Mouse (Mus musculus) ES-Bruce4 (cell line): ENCODE measurements around the gene Cwc27. TPM values are rescaled to one million over a fixed set of nuclear protein-coding genes. Genes with fewer than 3 reads are reported as not detected.

Experiments
- H3K27ac ChIP-seq: 2 replicates; pipeline ENCODE4 v1.5.1; 2012; ENCODE audit warnings: low read length, inconsistent platforms; ENCODE audit not compliant: insufficient read depth
- H3K27me3 ChIP-seq: 2 replicates; pipeline ENCODE4 v1.6.1; 2012; ENCODE audit warnings: mild to moderate bottlenecking, low read length, inconsistent platforms; ENCODE audit not compliant: control insufficient read depth, poor library complexity, insufficient read depth, severe bottlenecking
- H3K36me3 ChIP-seq: 2 replicates; pipeline ENCODE4 v1.6.1; 2012; ENCODE audit warnings: inconsistent platforms, mild to moderate bottlenecking, low read length, moderate library complexity; ENCODE audit not compliant: control insufficient read depth, poor library complexity, insufficient read depth, severe bottlenecking
- H3K4me1 ChIP-seq: one replicate; pipeline ENCODE4 v1.8.1; 2011; ENCODE audit warnings: low read length; ENCODE audit not compliant: control insufficient read depth, insufficient read depth
- H3K4me3 ChIP-seq: 2 replicates; pipeline ENCODE4 v1.5.1; 2011; ENCODE audit warnings: low read depth, mild to moderate bottlenecking, low read length
- H3K9ac ChIP-seq: 2 replicates; pipeline ENCODE4 v1.6.1; 2012; ENCODE audit warnings: low read depth, mild to moderate bottlenecking, inconsistent platforms; ENCODE audit not compliant: poor library complexity, severe bottlenecking
- H3K9me3 ChIP-seq: replicated peaks from 2 replicates; pipeline ENCODE4 v1.6.1; 2012; ENCODE audit warnings: mild to moderate bottlenecking, low read length, inconsistent platforms; ENCODE audit not compliant: control insufficient read depth, poor library complexity, insufficient read depth, severe bottlenecking
- CTCF ChIP-seq: IDR thresholded peaks from one replicate; pipeline ENCODE4 v1.8.1; 2011; ENCODE audit warnings: low read depth, low read length
- EP300 ChIP-seq: IDR thresholded peaks from 2 replicates; pipeline ENCODE4 v1.6.1; 2011; ENCODE audit warnings: low read depth, low read length; ENCODE audit not compliant: insufficient read depth
- POLR2A ChIP-seq: IDR thresholded peaks from one replicate; pipeline ENCODE4 v1.8.1; 2011; ENCODE audit warnings: low read length; ENCODE audit not compliant: insufficient read depth
- polyA plus RNA-seq: library from polyadenylated mRNA; stranded (reverse); fragments of >200 nt; gene quantifications from 2 replicates; pipeline ENCODE4 v1.2.4, GENCODE M21; 2011; ENCODE audit warnings: low read depth; ENCODE audit not compliant: missing spikeins, insufficient read depth, insufficient read length

Cwc27 gene
- polyA plus RNA-seq, 1 experiment, result 41.0 TPM

GRCm38 (mm10) chr13:104617201-104617600, 199.7 kb downstream of the Cwc27 start:
- Histone ChIP-seq H3K27me3 (no peaks in the 10 kb centered on the region), H3K36me3 (no peaks in the 10 kb centered on the region), H3K9me3 (no peaks in the 10 kb centered on the region), H3K27ac (no peak overlapping the region), H3K4me1 (no peaks in the 10 kb centered on the region), H3K9ac (no peak overlapping the region), H3K4me3 (no peak overlapping the region)
- TF ChIP-seq CTCF, result no peak
- TF ChIP-seq POLR2A, result no peak
- no peak for TF ChIP-seq EP300

GRCm38 (mm10) chr13:104615999-104616810, 200.7 kb downstream of the Cwc27 start:
- Histone ChIP-seq H3K9ac (no peak overlapping the region), H3K27me3 (no peaks in the 10 kb centered on the region), H3K4me3 (no peak overlapping the region), H3K9me3 (no peaks in the 10 kb centered on the region), H3K27ac (no peak overlapping the region), H3K36me3 (no peaks in the 10 kb centered on the region), H3K4me1 (no peaks in the 10 kb centered on the region)
- TF ChIP-seq POLR2A (no peak), CTCF (no peak), EP300 (no peak)

GRCm38 (mm10) chr13:104615111-104615510, 201.8 kb downstream of the Cwc27 start:
- H3K9ac ChIP-seq, result no peak overlapping the region
- TF ChIP-seq CTCF, result no peak
- no peak for TF ChIP-seq EP300
- TF ChIP-seq POLR2A, result no peak
- no peak overlapping the region for H3K27ac ChIP-seq
- H3K9me3 ChIP-seq, result no peaks in the 10 kb centered on the region
- H3K27me3 ChIP-seq, result no peaks in the 10 kb centered on the region
- no peaks in the 10 kb centered on the region for H3K4me1 ChIP-seq
- H3K4me3 ChIP-seq, result no peak overlapping the region
- no peaks in the 10 kb centered on the region for H3K36me3 ChIP-seq

GRCm38 (mm10) chr13:104611296-104611695, 205.6 kb downstream of the Cwc27 start:
- Histone ChIP-seq H3K27me3 (no peaks in the 10 kb centered on the region), H3K9me3 (peaks cover 7% of the 10 kb centered on the region), H3K4me1 (no peaks in the 10 kb centered on the region), H3K27ac (no peak overlapping the region), H3K9ac (no peak overlapping the region), H3K4me3 (no peak overlapping the region), H3K36me3 (no peaks in the 10 kb centered on the region)
- TF ChIP-seq POLR2A (no peak), CTCF (no peak), EP300 (no peak)

GRCm38 (mm10) chr13:104610210-104611111, 206.5 kb downstream of the Cwc27 start:
- H3K9ac ChIP-seq, result no peak overlapping the region
- peaks cover 7% of the 10 kb centered on the region for H3K9me3 ChIP-seq
- no peak overlapping the region for H3K4me3 ChIP-seq
- TF ChIP-seq CTCF, result no peak
- no peak for TF ChIP-seq POLR2A
- no peaks in the 10 kb centered on the region for H3K36me3 ChIP-seq
- H3K27ac ChIP-seq, result no peak overlapping the region
- H3K4me1 ChIP-seq, result no peaks in the 10 kb centered on the region
- no peaks in the 10 kb centered on the region for H3K27me3 ChIP-seq
